Mouse (Mus musculus): ENCODE results near the gene Frem2.
A peak's percentile ranks its signal among the peaks of the same experiment; 100 is the strongest.

Gene Frem2

GRCm38 (mm10) chr3:53656878-53657561, at the start of gene Frem2:
Frem2 (minus strand) TSS chr3:53657355.
- DNase-seq (ENCODE audit: low read depth, low spot score): no peak

- no peak for DNase-seq (ENCODE audit: low read depth, low spot score)
Observed at GRCm38 (mm10) chr3:53705992-53706495, 48.9 kb upstream of the Frem2 start.

GRCm38 (mm10) chr3:53703126-53703505, 46.0 kb upstream of the Frem2 start:
- no peak for DNase-seq (ENCODE audit: low read depth, low spot score)

GRCm38 (mm10) chr3:53702421-53703125, 45.4 kb upstream of the Frem2 start:
- DNase-seq (ENCODE audit: low read depth, low spot score): no peak

GRCm38 (mm10) chr3:53701940-53702339, 44.8 kb upstream of the Frem2 start:
- no peak for DNase-seq (ENCODE audit: low read depth, low spot score)

GRCm38 (mm10) chr3:53687776-53688175, 30.6 kb upstream of the Frem2 start:
- no peak for DNase-seq (ENCODE audit: low read depth, low spot score)

GRCm38 (mm10) chr3:53682244-53682643, 25.1 kb upstream of the Frem2 start:
- no peak for DNase-seq (ENCODE audit: low read depth, low spot score)

- no peak for DNase-seq (ENCODE audit: low read depth, low spot score)
Observed at GRCm38 (mm10) chr3:53680816-53681215, 23.7 kb upstream of the Frem2 start.

- DNase-seq (ENCODE audit: low read depth, low spot score): no peak
Observed at GRCm38 (mm10) chr3:53674225-53674624, 17.1 kb upstream of the Frem2 start.

- DNase-seq (ENCODE audit: low read depth, low spot score): no peak
Observed at GRCm38 (mm10) chr3:53669736-53670135, 12.6 kb upstream of the Frem2 start.

GRCm38 (mm10) chr3:53657744-53658534, 784 bp upstream of the Frem2 start:
- DNase-seq (ENCODE audit: low read depth, low spot score): no peak

GRCm38 (mm10) chr3:53656328-53656877, 752 bp downstream of the Frem2 start:
- DNase-seq (ENCODE audit: low read depth, low spot score): no peak

GRCm38 (mm10) chr3:53655343-53655742, 1.8 kb downstream of the Frem2 start:
- DNase-seq (ENCODE audit: low read depth, low spot score): no peak

GRCm38 (mm10) chr3:53650003-53650748, 7.0 kb downstream of the Frem2 start:
- DNase-seq (ENCODE audit: low read depth, low spot score): no peak

- no peak for DNase-seq (ENCODE audit: low read depth, low spot score)
Observed at GRCm38 (mm10) chr3:53649425-53649824, 7.7 kb downstream of the Frem2 start.

- DNase-seq (ENCODE audit: low read depth, low spot score): peak; percentile 5
Observed at GRCm38 (mm10) chr3:53648902-53649301, 8.3 kb downstream of the Frem2 start.

GRCm38 (mm10) chr3:53635948-53636347, 21.2 kb downstream of the Frem2 start:
- no peak for DNase-seq (ENCODE audit: low read depth, low spot score)

GRCm38 (mm10) chr3:53631126-53631525, 26.0 kb downstream of the Frem2 start:
- no peak for DNase-seq (ENCODE audit: low read depth, low spot score)

GRCm38 (mm10) chr3:53630630-53631029, 26.5 kb downstream of the Frem2 start:
- no peak for DNase-seq (ENCODE audit: low read depth, low spot score)

GRCm38 (mm10) chr3:53629966-53630365, 27.2 kb downstream of the Frem2 start:
- DNase-seq (ENCODE audit: low read depth, low spot score): no peak

- no peak for DNase-seq (ENCODE audit: low read depth, low spot score)
Observed at GRCm38 (mm10) chr3:53623222-53623621, 33.9 kb downstream of the Frem2 start.
